Mouse (Mus musculus): ENCODE data around the gene Tnp2.

GRCm38 (mm10) chr16:10763540-10764264, 24.8 kb downstream of the Tnp2 start:
- TF ChIP-seq CTCF (IDR thresholded peaks at IDR 0.05; ENCODE audit: low read depth): no peak
- TF ChIP-seq EP300 (IDR thresholded peaks at IDR 0.05; ENCODE audit: low read depth): no peak
